Mouse (Mus musculus) c-Kit-negative CD71-positive TER-119-positive erythroid progenitor cells, embryonic 14.5 days (primary cell): ENCODE results near the gene Rplp0.

Experiments used
- DNase-seq: peaks from one replicate; pipeline ENCODE4 v3.0.0-alpha.2; 2013; ENCODE audit warnings: low read depth, low spot score

Rplp0 gene

GRCm38 (mm10) chr5:115526456-115527202, 32.6 kb upstream of the Rplp0 start:
- no peak for DNase-seq

DNA sequence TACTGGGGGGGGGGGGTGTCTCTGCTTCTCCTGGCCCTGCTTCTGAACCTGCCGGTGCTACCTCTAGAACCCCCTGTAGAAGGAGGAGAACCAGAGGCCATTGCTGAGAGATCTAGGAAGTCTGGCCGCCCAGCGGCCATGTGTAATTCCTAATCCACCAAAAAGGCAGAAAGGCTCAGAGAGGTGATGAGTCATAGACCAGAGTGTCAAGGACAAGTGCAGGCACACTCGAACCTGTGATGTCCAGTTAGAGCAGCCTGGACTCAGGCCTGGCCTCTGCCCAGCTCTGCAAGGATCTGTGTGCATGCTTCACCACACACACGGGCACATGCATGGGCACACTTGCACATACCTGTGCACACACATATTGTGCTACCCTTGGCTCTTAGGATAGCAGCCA, 31.1 kb upstream of the Rplp0 start:
- no peak for DNase-seq

DNA sequence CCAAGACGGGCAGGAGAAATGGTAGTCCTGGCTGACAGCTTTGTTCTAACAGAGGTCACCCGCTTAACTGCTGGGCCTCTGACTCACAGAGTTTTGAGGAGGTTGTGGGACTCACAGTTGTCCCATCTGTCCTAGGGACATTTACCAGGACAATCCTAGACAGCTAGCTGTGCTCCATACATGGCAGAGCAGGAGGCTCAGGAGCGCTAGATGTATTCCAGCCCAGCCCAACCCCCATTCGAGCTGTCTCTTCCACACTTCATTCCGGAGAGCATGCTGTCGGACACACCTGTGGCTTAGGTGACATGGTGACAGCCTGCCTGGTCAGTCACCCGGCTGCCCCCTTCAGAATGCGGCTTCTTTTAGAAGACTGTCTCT, 29.9 kb upstream of the Rplp0 start:
- no peak for DNase-seq

DNA sequence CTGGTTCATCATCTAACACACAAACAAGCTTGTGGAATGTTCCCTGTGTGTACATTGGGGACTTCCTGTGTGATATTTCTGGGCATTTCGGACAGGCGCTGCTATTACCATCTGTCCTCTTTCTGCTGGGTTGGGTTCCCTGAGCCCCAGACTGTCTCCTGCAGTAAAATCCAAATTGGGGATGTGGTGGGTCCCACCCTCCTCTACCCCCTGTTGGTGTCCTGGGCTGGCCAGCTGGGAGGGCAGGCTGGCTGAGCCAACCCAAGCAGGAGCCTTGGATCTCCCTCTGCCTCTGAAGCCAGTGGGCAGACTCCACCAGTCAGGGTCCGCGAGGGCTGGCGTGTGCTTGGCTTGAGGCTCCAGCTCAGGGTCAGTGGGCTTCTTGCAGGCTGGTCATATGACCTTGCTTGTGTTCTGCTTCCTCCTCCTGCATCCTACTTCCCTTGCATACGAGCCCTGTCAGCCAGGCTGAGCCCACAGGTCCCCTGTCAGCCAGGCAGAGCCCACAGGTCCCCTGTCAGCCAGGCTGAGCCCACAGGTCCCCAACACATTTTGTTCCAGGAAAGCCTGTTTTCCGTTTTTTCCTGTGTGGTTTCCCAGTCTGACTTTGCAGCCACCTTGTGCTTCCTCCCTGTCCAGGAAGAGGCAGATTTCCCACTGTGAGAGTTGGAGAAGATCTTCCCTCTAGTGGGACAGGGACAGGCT, 29.4 kb upstream of the Rplp0 start:
- DNase-seq: no peak

DNA sequence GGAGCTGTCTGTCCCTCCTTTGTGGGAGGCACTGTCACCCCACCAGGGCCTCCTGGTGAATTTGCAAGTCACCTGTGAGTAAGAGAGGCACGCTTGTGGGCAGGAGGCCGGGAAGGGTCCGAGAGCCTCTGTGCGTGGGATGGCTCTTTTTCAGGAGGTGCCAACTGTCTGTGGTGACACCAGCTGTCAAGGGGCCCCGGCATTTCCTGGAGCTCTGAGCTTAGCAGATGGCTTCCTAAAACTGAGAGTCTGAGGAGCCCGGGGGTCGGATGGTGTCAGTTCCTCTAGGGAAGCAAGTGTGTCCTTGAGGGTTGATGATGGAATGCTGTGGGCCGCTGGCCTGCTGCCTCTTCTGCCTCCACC, 28.8 kb upstream of the Rplp0 start:
- DNase-seq: no peak

GRCm38 (mm10) chr5:115531671-115532270, 27.5 kb upstream of the Rplp0 start:
- DNase-seq: peak; percentile 75

GRCm38 (mm10) chr5:115534290-115534731, 25.0 kb upstream of the Rplp0 start:
- DNase-seq: no peak

DNA sequence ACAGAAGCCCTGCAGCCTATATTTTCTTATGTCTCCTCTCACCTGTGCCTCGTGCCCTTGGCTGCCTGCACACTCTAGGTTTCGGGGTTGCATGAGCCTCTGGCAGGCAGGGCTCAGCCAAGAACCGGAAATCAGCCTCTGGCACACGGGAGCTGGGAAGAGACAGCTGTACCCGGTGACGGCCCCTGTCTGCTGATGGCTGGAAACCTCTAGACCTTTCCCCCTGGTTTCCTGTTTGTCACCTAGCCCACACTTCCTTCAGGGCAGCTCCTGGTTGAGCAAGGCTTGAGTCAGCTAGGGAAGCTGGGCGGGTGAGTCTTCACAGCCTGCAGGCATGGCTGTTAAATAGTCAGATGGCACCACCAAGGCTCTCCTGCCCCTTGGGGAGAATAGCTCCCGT, 24.4 kb upstream of the Rplp0 start:
- no peak for DNase-seq

- no peak for DNase-seq
Observed at GRCm38 (mm10) chr5:115535635-115536034, 23.6 kb upstream of the Rplp0 start.

GRCm38 (mm10) chr5:115538017-115538692, 21.1 kb upstream of the Rplp0 start:
- DNase-seq: no peak

DNA sequence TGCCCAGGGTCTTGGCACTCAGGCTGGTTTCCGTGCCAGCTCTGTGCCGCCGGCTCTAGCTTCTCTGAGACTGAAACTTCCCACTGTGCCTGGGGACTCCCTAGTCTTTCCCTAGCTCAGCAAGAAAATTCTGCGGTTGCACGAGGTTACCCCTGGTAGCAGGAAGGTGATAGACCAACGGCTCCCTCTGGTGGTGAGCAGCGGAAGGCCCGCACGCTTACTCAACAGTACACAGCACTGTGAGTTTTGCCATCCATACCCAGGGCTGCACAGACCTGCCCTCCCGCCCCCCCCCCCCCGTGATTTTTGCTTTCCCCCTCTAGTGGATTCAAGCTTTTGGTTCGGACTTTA, 20.6 kb upstream of the Rplp0 start:
- DNase-seq: peak; percentile 56

- no peak for DNase-seq
Observed at GRCm38 (mm10) chr5:115542635-115543384, 16.5 kb upstream of the Rplp0 start.

DNA sequence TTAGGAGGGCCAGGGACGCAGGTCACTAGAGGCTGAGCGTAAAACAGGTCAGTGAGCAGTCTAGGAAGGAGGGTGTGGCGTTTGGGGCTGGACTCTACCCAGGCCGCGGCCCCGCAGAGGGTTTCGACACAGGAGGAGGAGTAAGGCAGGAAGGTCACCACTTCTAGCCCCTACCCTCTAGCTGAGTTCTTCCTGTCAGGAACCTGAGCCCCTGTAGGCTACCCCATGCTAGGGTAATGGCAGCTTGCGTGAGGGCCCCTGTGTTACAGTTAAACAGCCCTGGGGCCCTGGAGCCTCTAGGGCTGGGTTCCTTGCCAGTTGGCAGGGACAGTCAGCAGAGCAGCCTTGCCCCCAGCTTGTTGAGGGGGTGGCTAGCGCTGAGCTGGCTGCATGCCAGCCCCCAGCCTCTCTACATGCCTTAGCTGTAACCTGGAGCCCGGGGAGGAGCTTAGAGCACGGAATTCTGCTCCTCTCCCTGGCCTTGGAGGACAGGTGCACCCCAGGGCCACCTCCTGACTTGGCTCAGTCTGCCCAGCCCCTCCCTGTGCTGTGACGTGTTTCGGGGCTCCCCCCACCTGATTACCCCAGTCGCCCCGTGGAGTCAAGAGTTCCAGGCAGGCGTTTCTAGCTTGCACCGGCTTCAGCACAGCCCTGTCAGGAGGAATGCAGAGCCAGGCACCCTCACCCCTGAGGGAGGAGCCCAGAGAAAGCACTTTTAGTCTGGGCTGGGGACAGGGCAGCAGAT, 15.6 kb upstream of the Rplp0 start:
- DNase-seq: no peak

GRCm38 (mm10) chr5:115544655-115545185, 14.5 kb upstream of the Rplp0 start:
- DNase-seq: no peak

GRCm38 (mm10) chr5:115545636-115546035, 13.6 kb upstream of the Rplp0 start:
- no peak for DNase-seq

DNA sequence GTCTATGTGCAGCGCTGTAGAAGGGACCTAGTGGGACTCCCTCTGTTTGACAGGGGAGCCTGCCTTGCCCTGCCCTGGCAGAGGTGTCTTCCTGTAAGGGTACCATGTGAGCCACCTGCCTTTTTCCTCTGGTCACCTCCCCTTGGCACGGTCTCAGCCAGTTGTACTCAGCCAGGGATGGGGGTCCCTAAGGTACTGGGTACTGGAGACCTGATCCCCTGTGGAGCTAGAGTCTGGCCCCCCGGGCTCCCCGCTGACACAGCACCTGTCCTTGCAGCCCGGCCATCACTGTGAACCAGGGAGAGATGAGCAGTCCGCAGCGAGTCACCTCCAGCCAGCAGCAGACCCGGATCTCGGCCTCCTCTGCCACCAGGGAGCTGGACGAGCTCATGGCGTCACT, 12.7 kb upstream of the Rplp0 start:
- DNase-seq: no peak

DNA sequence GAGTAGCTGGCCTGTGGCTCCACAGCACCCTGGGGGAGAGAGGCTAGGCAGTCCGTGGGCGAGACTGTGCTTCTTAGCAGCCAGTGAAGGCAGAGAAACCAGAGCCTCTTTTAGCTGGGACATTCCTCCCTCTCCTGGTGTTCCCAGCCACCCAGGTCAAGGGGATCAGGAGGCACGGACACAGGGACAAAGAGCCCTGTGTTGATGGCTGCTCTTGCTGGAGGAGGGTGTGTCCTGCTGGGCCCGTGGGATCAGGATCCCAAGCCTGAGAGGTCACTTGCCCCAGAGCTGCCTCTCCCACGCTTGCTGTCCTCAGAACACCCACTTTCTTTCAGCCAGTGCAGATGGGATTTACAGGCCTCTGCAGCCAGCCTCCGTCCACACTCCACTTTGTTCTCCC, 12.3 kb upstream of the Rplp0 start:
- DNase-seq: no peak

GRCm38 (mm10) chr5:115547421-115547820, 11.8 kb upstream of the Rplp0 start:
- DNase-seq: no peak

- no peak for DNase-seq
Observed at GRCm38 (mm10) chr5:115548501-115549285, 10.6 kb upstream of the Rplp0 start.

GRCm38 (mm10) chr5:115550482-115551005, 8.7 kb upstream of the Rplp0 start:
- DNase-seq: no peak
